Mouse (Mus musculus) MEL (cell line): Measurements from ENCODE around the gene Cux1. TPM values are rescaled to one million over a fixed set of nuclear protein-coding genes. Genes with fewer than 3 reads are reported as not detected.

ENCODE experiments used
- DNase-seq: peaks from one replicate; pipeline ENCODE4 v3.0.0; 2011; ENCODE audit warnings: low read depth, low spot score
- H3K27ac ChIP-seq: 2 replicates; pipeline ENCODE4 v1.5.1; 2012; ENCODE audit warnings: low read depth, mild to moderate bottlenecking, control low read depth, low read length, moderate library complexity; ENCODE audit not compliant: control insufficient read depth
- H3K27me3 ChIP-seq, 2 experiments: fragments of 150-350 bp in 1 of 2; sonication (generic) in 1 of 2; 2 replicates each; pipeline ENCODE4 v1.6.1; 2012; ENCODE audit warnings: low read length in 2 of 2, mild to moderate bottlenecking in 2 of 2, improper control_type of control experiment in 1 of 2, moderate library complexity in 1 of 2; ENCODE audit not compliant: insufficient read depth in 2 of 2, control insufficient read depth in 1 of 2
- H3K36me3 ChIP-seq, 2 experiments: 2 replicates each; pipeline ENCODE4 v1.6.1; 2012 to 2014; ENCODE audit warnings: low read length in 2 of 2, improper control_type of control experiment in 1 of 2, inconsistent platforms in 1 of 2, mild to moderate bottlenecking in 1 of 2; ENCODE audit not compliant: insufficient read depth in 2 of 2, control insufficient read depth in 1 of 2
- H3K4me1 ChIP-seq, 2 experiments: fragments of 150-350 bp in 1 of 2; sonication (generic) in 1 of 2; 2 replicates each; pipeline ENCODE4 v1.6.1; 2012; ENCODE audit warnings: low read length in 2 of 2, improper control_type of control experiment in 1 of 2, mild to moderate bottlenecking in 1 of 2; ENCODE audit not compliant: insufficient read depth in 2 of 2, control insufficient read depth in 1 of 2
- H3K4me3 ChIP-seq, 2 experiments: fragments of 150-350 bp in 1 of 2; sonication (generic) in 1 of 2; 2 replicates each; pipeline ENCODE4 v1.5.1; 2012; ENCODE audit warnings: low read depth in 2 of 2, low read length in 2 of 2, mild to moderate bottlenecking in 2 of 2, moderate library complexity in 2 of 2, control low read depth in 1 of 2, improper control_type of control experiment in 1 of 2; ENCODE audit not compliant: control insufficient read depth in 1 of 2, insufficient read depth in 1 of 2
- H3K79me2 ChIP-seq: 2 replicates; pipeline ENCODE4 v1.6.1; 2012; ENCODE audit warnings: mild to moderate bottlenecking, low read length, moderate library complexity; ENCODE audit not compliant: control insufficient read depth, poor library complexity, insufficient read depth
- H3K9ac ChIP-seq: 2 replicates; pipeline ENCODE4 v1.6.1; 2012; ENCODE audit warnings: low read depth, mild to moderate bottlenecking, control low read depth, low read length, moderate library complexity; ENCODE audit not compliant: control insufficient read depth, poor library complexity, severe bottlenecking
- H3K9me3 ChIP-seq: fragments of 150-350 bp; sonication (generic); replicated peaks from 2 replicates; pipeline ENCODE4 v1.6.1; 2012; ENCODE audit warnings: mild to moderate bottlenecking, low read length, improper control_type of control experiment, moderate library complexity; ENCODE audit not compliant: insufficient read depth
- CHD2 ChIP-seq: IDR thresholded peaks from 2 replicates; pipeline ENCODE4 v1.6.1; 2011; ENCODE audit warnings: low read length, improper control_type of control experiment
- CTCF ChIP-seq, 3 experiments: IDR thresholded peaks in 2 of 3; conservative IDR thresholded peaks in 1 of 3; 2 replicates each; pipeline ENCODE4 v1.5.1; 2011 to 2012; ENCODE audit warnings: low read length in 3 of 3, low read depth in 2 of 3, mild to moderate bottlenecking in 2 of 3, improper control_type of control experiment in 1 of 3, inconsistent platforms in 1 of 3, mixed read lengths in 1 of 3, moderate library complexity in 1 of 3; ENCODE audit not compliant: control insufficient read depth in 1 of 3, insufficient read depth in 1 of 3, poor library complexity in 1 of 3, severe bottlenecking in 1 of 3
- E2F4 ChIP-seq: IDR thresholded peaks from 2 replicates; pipeline ENCODE4 v1.6.1; 2011; ENCODE audit warnings: low read depth, low read length, improper control_type of control experiment, borderline replicate concordance
- ELF1 ChIP-seq: IDR thresholded peaks from 2 replicates; pipeline ENCODE4 v1.6.1; 2014; ENCODE audit warnings: low read depth, mild to moderate bottlenecking, inconsistent platforms, low read length, improper control_type of control experiment, moderate library complexity
- EP300 ChIP-seq, 2 experiments: IDR thresholded peaks; 2 replicates each; pipeline ENCODE4 v1.6.1; 2011; ENCODE audit warnings: improper control_type of control experiment in 2 of 2, low read length in 2 of 2, low read depth in 1 of 2, mild to moderate bottlenecking in 1 of 2
- ETS1 ChIP-seq: IDR thresholded peaks from 2 replicates; pipeline ENCODE4 v1.6.1; 2012; ENCODE audit warnings: low read depth, mild to moderate bottlenecking, inconsistent platforms, low read length, improper control_type of control experiment, moderate library complexity
- GATA1 ChIP-seq: IDR thresholded peaks from 2 replicates; pipeline ENCODE4 v1.6.1; 2011; ENCODE audit warnings: low read depth, low read length, improper control_type of control experiment
- HCFC1 ChIP-seq: IDR thresholded peaks from 2 replicates; pipeline ENCODE4 v1.6.1; 2012; ENCODE audit warnings: low read depth, mild to moderate bottlenecking, inconsistent platforms, low read length, improper control_type of control experiment, moderate library complexity
- KAT2A ChIP-seq: conservative IDR thresholded peaks from 2 replicates; pipeline ENCODE4 v1.6.1; 2012; ENCODE audit warnings: low read depth, low read length, improper control_type of control experiment, inconsistent platforms
- MAFK ChIP-seq: IDR thresholded peaks from 2 replicates; pipeline ENCODE4 v1.6.1; 2011; ENCODE audit warnings: low read depth, mild to moderate bottlenecking, low read length, improper control_type of control experiment, borderline replicate concordance
- MAX ChIP-seq: IDR thresholded peaks from 2 replicates; pipeline ENCODE4 v1.6.1; 2011; ENCODE audit warnings: low read length, improper control_type of control experiment
- MAZ ChIP-seq: IDR thresholded peaks from 2 replicates; pipeline ENCODE4 v1.6.1; 2012; ENCODE audit warnings: low read depth, mild to moderate bottlenecking, inconsistent platforms, low read length, improper control_type of control experiment
- MXI1 ChIP-seq: IDR thresholded peaks from 2 replicates; pipeline ENCODE4 v1.6.1; 2011; ENCODE audit warnings: mild to moderate bottlenecking, low read depth, low read length, improper control_type of control experiment
- MYB ChIP-seq: IDR thresholded peaks from 2 replicates; pipeline ENCODE4 v1.6.1; 2011; ENCODE audit warnings: mild to moderate bottlenecking, low read depth, low read length, improper control_type of control experiment
- NELFE ChIP-seq: IDR thresholded peaks from 2 replicates; pipeline ENCODE4 v1.6.1; 2011; ENCODE audit warnings: low read depth, low read length, improper control_type of control experiment
- POLR2AphosphoS5 ChIP-seq: IDR thresholded peaks from 2 replicates; pipeline ENCODE4 v1.6.1; 2012; ENCODE audit warnings: low read depth, borderline replicate concordance, mild to moderate bottlenecking, inconsistent platforms, low read length, moderate library complexity, mixed read lengths
- RCOR1 ChIP-seq: IDR thresholded peaks from 2 replicates; pipeline ENCODE4 v1.6.1; 2012; ENCODE audit warnings: low read depth, mild to moderate bottlenecking, inconsistent platforms, low read length, improper control_type of control experiment
- USF2 ChIP-seq, 2 experiments: IDR thresholded peaks; 2 replicates each; pipeline ENCODE4 v1.6.1; 2011 to 2012; ENCODE audit warnings: improper control_type of control experiment in 2 of 2, low read length in 2 of 2, borderline replicate concordance in 1 of 2, inconsistent platforms in 1 of 2, low read depth in 1 of 2, mild to moderate bottlenecking in 1 of 2; ENCODE audit not compliant: insufficient read depth in 1 of 2
- ZC3H11A ChIP-seq: IDR thresholded peaks from 2 replicates; pipeline ENCODE4 v1.6.1; 2012; ENCODE audit warnings: low read depth, mild to moderate bottlenecking, inconsistent platforms, low read length, improper control_type of control experiment
- ZKSCAN1 ChIP-seq: IDR thresholded peaks from 2 replicates; pipeline ENCODE4 v1.6.1; 2012; ENCODE audit warnings: low read depth, mild to moderate bottlenecking, inconsistent platforms, low read length, improper control_type of control experiment, moderate library complexity
- ZMIZ1 ChIP-seq: IDR thresholded peaks from 2 replicates; pipeline ENCODE4 v1.6.1; 2012; ENCODE audit warnings: low read depth, mild to moderate bottlenecking, inconsistent platforms, low read length, improper control_type of control experiment, moderate library complexity
- polyA plus RNA-seq, 2 experiments: library from polyadenylated mRNA; stranded (reverse) in 1 of 2; unstranded in 1 of 2; fragments of >175 nt in 1 of 2; fragments of >200 nt in 1 of 2; gene quantifications; 2 replicates each; pipeline versions ENCODE4 v1.2.1 to v1.2.4; 2012; ENCODE audit warnings: low replicate concordance in 2 of 2, low read depth in 1 of 2; ENCODE audit not compliant: insufficient read length in 2 of 2, insufficient read depth in 1 of 2, missing spikeins in 1 of 2
- total RNA-seq: library from RNA; depleted of rRNA; stranded (reverse); fragments of 300-350 nt; gene quantifications from 2 replicates; pipeline ENCODE4 v1.2.3, GENCODE M21; 2012

Gene Cux1
- total and polyA plus RNA-seq, 3 experiments, result 71.1 to 104 TPM; not detected in 1

GRCm38 (mm10) chr5:136428498-136429060 lies 138.7 kb downstream of the Cux1 start:
- no peak overlapping the region for H3K9ac ChIP-seq
- no peak for DNase-seq
- TF ChIP-seq E2F4 (no peak), MYB (no peak), ZKSCAN1 (no peak), USF2 (IDR thresholded peaks at IDR 0.05; ENCODE audit: borderline replicate concordance in 1 of 2, insufficient read depth in 1 of 2, low read depth in 1 of 2, low read length in 2 of 2) (no peak), NELFE (no peak), ELF1 (no peak), MAZ (no peak), CTCF (IDR thresholded peaks at IDR 0.05 in 2 of 3, conservative IDR thresholded peaks at IDR 0.05 in 1 of 3; ENCODE audit: control insufficient read depth in 1 of 3, insufficient read depth in 1 of 3, low read depth in 2 of 3, low read length in 3 of 3, poor library complexity in 1 of 3, severe bottlenecking in 1 of 3) (no peak), POLR2AphosphoS5 (no peak), MAFK (no peak), ZMIZ1 (no peak), GATA1 (no peak), KAT2A (no peak), MAX (no peak), ZC3H11A (no peak), CHD2 (no peak), EP300 (IDR thresholded peaks at IDR 0.05; ENCODE audit: low read depth in 1 of 2, low read length in 2 of 2) (no peak)
- TF ChIP-seq, all 39 proteins: peak for 0
- no peaks in the 10 kb centered on the region for H3K9me3 ChIP-seq
- H3K27me3 ChIP-seq, result no peaks in the 10 kb centered on the region
- no peak overlapping the region for H3K27ac ChIP-seq
- H3K36me3 ChIP-seq, result peaks cover 0 to 12% of the 10 kb centered on the region in 2 experiments; a peak in 3 of 4 replicates
- H3K4me3 ChIP-seq, result no peak overlapping the region
- H3K4me1 ChIP-seq, result peaks cover 0 to 5% of the 10 kb centered on the region in 2 experiments; a peak in 1 of 4 replicates
- no peaks in the 10 kb centered on the region; the same call in 1 of the 2 replicates for H3K79me2 ChIP-seq

DNA sequence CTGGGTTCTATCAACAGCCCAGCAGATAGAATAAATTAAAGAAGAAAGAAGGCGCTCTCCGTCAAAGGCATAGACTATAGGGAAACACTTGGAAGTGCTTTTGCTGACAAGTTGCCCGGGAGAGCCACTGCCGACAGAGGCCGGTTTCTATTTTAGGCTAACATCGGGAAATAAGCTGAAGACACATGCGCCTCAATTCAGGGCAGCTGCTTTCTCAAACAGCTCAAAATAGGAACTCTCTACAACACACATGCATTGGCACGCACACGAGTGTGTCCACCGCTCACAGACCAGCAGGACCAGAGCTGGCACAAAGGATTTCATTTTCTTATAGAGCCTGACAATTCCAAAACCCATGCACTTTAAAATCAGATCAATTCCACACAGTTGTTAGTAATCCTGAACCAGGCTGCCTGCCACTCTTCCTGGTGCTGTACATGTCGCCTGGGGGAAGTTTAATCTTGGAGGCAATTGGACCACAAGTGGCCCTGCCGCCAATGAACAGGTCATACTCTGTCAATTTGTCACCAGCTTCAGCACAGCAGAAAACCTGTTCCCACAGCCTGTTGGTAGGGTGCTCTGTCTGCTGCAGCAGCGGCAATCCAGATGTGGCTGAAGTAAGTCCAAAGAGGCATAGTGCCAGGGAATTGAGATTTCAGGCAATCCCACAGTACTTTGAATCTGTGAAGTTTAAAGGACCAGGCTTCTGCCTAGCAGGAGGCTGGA lies 139.4 kb downstream of the Cux1 start:
- no peak overlapping the region for H3K9ac ChIP-seq
- peaks cover 3 to 11% of the 10 kb centered on the region in 2 experiments; a peak in 3 of 4 replicates for H3K4me1 ChIP-seq
- H3K27me3 ChIP-seq, result no peaks in the 10 kb centered on the region
- DNase-seq, result no peak
- no peaks in the 10 kb centered on the region for H3K9me3 ChIP-seq
- TF ChIP-seq MXI1, result no peak
- no peak for TF ChIP-seq EP300 (IDR thresholded peaks at IDR 0.05; ENCODE audit: low read depth in 1 of 2, low read length in 2 of 2)
- TF ChIP-seq ETS1, result no peak
- TF ChIP-seq HCFC1, result no peak
- TF ChIP-seq RCOR1, result no peak
- H3K79me2 ChIP-seq, result no peaks in the 10 kb centered on the region; the same call in 1 of the 2 replicates
- peaks cover 2 to 13% of the 10 kb centered on the region in 2 experiments; a peak in 3 of 4 replicates for H3K36me3 ChIP-seq
- no peak overlapping the region for H3K27ac ChIP-seq
- no peak overlapping the region for H3K4me3 ChIP-seq
